Mouse (Mus musculus) adrenal gland, postnatal 4 days (tissue): ENCODE measurements around the gene Cd300ld2. TPM values are rescaled to one million over a fixed set of nuclear protein-coding genes. Genes with fewer than 3 reads are reported as not detected.

ENCODE experiments used
- total RNA-seq, 2 experiments: library from RNA; stranded (reverse); gene quantifications; 2 replicates each; pipeline ENCODE4 v1.2.3; 2021

The Cd300ld2 gene
- total RNA-seq, 2 experiments from 2014 or later, result not detected

Other genes with a start within 250 kb of the Cd300ld2 start
- under 1 TPM; 0.50 to 0.59 TPM for gene Btbd17, start 220.2 kb downstream of the Cd300ld2 start, total RNA-seq
- gene Gpr142, start 217.3 kb downstream of the Cd300ld2 start, total RNA-seq, result under 1 TPM in 1 of 2 experiments, not detected in 1; 0.36 TPM
- gene Gprc5c, start 165.0 kb downstream of the Cd300ld2 start, total RNA-seq, result 10 to 100 TPM; 17.6 to 41.1 TPM
- 1 to 10 TPM; 1.9 to 3.3 TPM for gene Cd300a, start 126.2 kb downstream of the Cd300ld2 start, total RNA-seq
- gene Cd300lb, start 81.8 kb downstream of the Cd300ld2 start, total RNA-seq, result under 1 TPM; 0.73 to 0.76 TPM
- not detected for gene Cd300c, start 47.0 kb downstream of the Cd300ld2 start, total RNA-seq
- under 1 TPM; 0.42 to 0.54 TPM for gene Cd300ld, start 26.3 kb downstream of the Cd300ld2 start, total RNA-seq
- gene Cd300c2, start 14.3 kb downstream of the Cd300ld2 start, total RNA-seq, result 1 to 10 TPM; 4.2 to 4.4 TPM
- under 1 TPM; 0.56 to 0.59 TPM for gene Cd300ld4, start 10.8 kb upstream of the Cd300ld2 start, total RNA-seq
- gene Cd300ld5, start 21.6 kb upstream of the Cd300ld2 start, total RNA-seq, result 1 to 10 TPM; 1.0 to 1.8 TPM
- gene Cd300ld3, start 32.2 kb upstream of the Cd300ld2 start, total RNA-seq, result 1 to 10 TPM; 4.8 TPM
- gene Cd300e, start 46.0 kb upstream of the Cd300ld2 start, total RNA-seq, result under 1 TPM; 0.20 to 0.48 TPM
- gene Rab37, start 75.2 kb upstream of the Cd300ld2 start, total RNA-seq, result 1 to 10 TPM; 2.1 to 2.5 TPM
- 1 to 10 TPM; 2.0 to 2.2 TPM for gene Cd300lf, start 117.8 kb upstream of the Cd300ld2 start, total RNA-seq
- 10 to 100 TPM; 28.9 to 37.6 TPM for gene Slc9a3r1, start 147.1 kb upstream of the Cd300ld2 start, total RNA-seq
- 10 to 100 TPM; 11.9 to 12.0 TPM for gene Tmem104, start 171.3 kb upstream of the Cd300ld2 start, total RNA-seq
- 10 to 100 TPM; 21.6 to 22.1 TPM for gene Nat9, start 171.7 kb upstream of the Cd300ld2 start, total RNA-seq